Mouse (Mus musculus) MEL (cell line): ENCODE data around the gene Acss1.

ENCODE experiments used
- CTCF ChIP-seq, 3 experiments: IDR thresholded peaks in 2 of 3; conservative IDR thresholded peaks in 1 of 3; 2 replicates each; pipeline ENCODE4 v1.5.1; 2011 to 2012; ENCODE audit warnings: low read length in 3 of 3, low read depth in 2 of 3, mild to moderate bottlenecking in 2 of 3, improper control_type of control experiment in 1 of 3, inconsistent platforms in 1 of 3, mixed read lengths in 1 of 3, moderate library complexity in 1 of 3; ENCODE audit not compliant: control insufficient read depth in 1 of 3, insufficient read depth in 1 of 3, poor library complexity in 1 of 3, severe bottlenecking in 1 of 3
- EP300 ChIP-seq, 2 experiments: IDR thresholded peaks; 2 replicates each; pipeline ENCODE4 v1.6.1; 2011; ENCODE audit warnings: improper control_type of control experiment in 2 of 2, low read length in 2 of 2, low read depth in 1 of 2, mild to moderate bottlenecking in 1 of 2
- MAFK ChIP-seq: IDR thresholded peaks from 2 replicates; pipeline ENCODE4 v1.6.1; 2011; ENCODE audit warnings: low read depth, mild to moderate bottlenecking, low read length, improper control_type of control experiment, borderline replicate concordance
- MAX ChIP-seq: IDR thresholded peaks from 2 replicates; pipeline ENCODE4 v1.6.1; 2011; ENCODE audit warnings: low read length, improper control_type of control experiment
- POLR2A ChIP-seq, 2 experiments: IDR thresholded peaks; 2 replicates each; pipeline ENCODE4 v1.6.1; 2011 to 2012; ENCODE audit warnings: low read length in 2 of 2, mild to moderate bottlenecking in 2 of 2, control low read depth in 1 of 2, improper control_type of control experiment in 1 of 2, low read depth in 1 of 2, moderate library complexity in 1 of 2; ENCODE audit not compliant: control insufficient read depth in 1 of 2, insufficient read depth in 1 of 2, poor library complexity in 1 of 2
- TCF12 ChIP-seq: IDR thresholded peaks from 2 replicates; pipeline ENCODE4 v1.6.1; 2014; ENCODE audit warnings: low read depth, mild to moderate bottlenecking, inconsistent platforms, low read length, improper control_type of control experiment, moderate library complexity
- USF1 ChIP-seq: IDR thresholded peaks from 2 replicates; pipeline ENCODE4 v1.6.1; 2014; ENCODE audit warnings: low read depth, mild to moderate bottlenecking, inconsistent platforms, low read length, improper control_type of control experiment, moderate library complexity
- USF2 ChIP-seq, 2 experiments: IDR thresholded peaks; 2 replicates each; pipeline ENCODE4 v1.6.1; 2011 to 2012; ENCODE audit warnings: improper control_type of control experiment in 2 of 2, low read length in 2 of 2, borderline replicate concordance in 1 of 2, inconsistent platforms in 1 of 2, low read depth in 1 of 2, mild to moderate bottlenecking in 1 of 2; ENCODE audit not compliant: insufficient read depth in 1 of 2
- ZNF384 ChIP-seq: IDR thresholded peaks from 2 replicates; pipeline ENCODE4 v1.6.1; 2012; ENCODE audit warnings: low read depth, mild to moderate bottlenecking, inconsistent platforms, low read length, improper control_type of control experiment

DNA sequence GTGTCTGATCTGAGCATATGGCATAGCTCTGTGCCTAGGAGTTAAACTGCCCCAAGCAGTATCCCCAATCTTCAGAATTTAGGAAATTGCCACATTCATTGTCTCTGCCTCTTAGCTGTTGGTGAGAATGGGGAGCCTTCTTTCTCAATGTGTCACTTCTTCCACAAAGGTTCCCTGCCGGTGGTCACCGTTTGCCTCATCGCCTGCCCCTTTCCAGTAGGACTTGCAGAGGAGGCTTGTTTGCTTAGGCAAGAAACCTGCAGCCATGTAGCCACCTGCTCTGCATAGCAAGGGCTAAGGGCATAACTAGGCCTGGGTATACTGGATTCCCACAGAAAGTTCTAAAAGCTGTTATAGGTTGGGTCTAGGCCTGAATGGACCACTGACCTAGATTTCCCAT, 95.8 kb downstream of the Acss1 start:
- TF ChIP-seq POLR2A (IDR thresholded peaks at IDR 0.05; ENCODE audit: control insufficient read depth in 1 of 2, insufficient read depth in 1 of 2, low read depth in 1 of 2, low read length in 2 of 2, poor library complexity in 1 of 2), result no peak
- TF ChIP-seq CTCF (IDR thresholded peaks at IDR 0.05 in 2 of 3, conservative IDR thresholded peaks at IDR 0.05 in 1 of 3; ENCODE audit: control insufficient read depth in 1 of 3, insufficient read depth in 1 of 3, low read depth in 2 of 3, low read length in 3 of 3, poor library complexity in 1 of 3, severe bottlenecking in 1 of 3), result no peak
- TF ChIP-seq TCF12, result no peak
- TF ChIP-seq ZNF384, result no peak
- no peak for TF ChIP-seq USF1
- no peak for TF ChIP-seq EP300 (IDR thresholded peaks at IDR 0.05; ENCODE audit: low read depth in 1 of 2, low read length in 2 of 2)
- no peak for TF ChIP-seq MAFK
- TF ChIP-seq MAX, result no peak
- no peak for TF ChIP-seq USF2 (IDR thresholded peaks at IDR 0.05; ENCODE audit: borderline replicate concordance in 1 of 2, insufficient read depth in 1 of 2, low read depth in 1 of 2, low read length in 2 of 2)
